Mouse (Mus musculus) bone marrow macrophage, adult 2 months (primary cell): ENCODE results near the gene Edf1.

Source experiments
- CTCF ChIP-seq: IDR thresholded peaks from 2 replicates; pipeline ENCODE4 v1.5.1; 2012; ENCODE audit warnings: low read depth, mild to moderate bottlenecking, low read length, moderate library complexity
- POLR2A ChIP-seq: IDR thresholded peaks from 2 replicates; pipeline ENCODE4 v1.6.1; 2012; ENCODE audit warnings: mild to moderate bottlenecking, low read depth, low read length, borderline replicate concordance

GRCm38 (mm10) chr2:25585601-25586000, 28.0 kb downstream of the Edf1 start:
- TF ChIP-seq POLR2A, result no peak
- no peak for TF ChIP-seq CTCF
